Mouse (Mus musculus): ENCODE measurements around the gene Acsl5. TPM values are rescaled to one million over a fixed set of nuclear protein-coding genes. Genes with fewer than 3 reads are reported as not detected.
A peak's percentile ranks its signal among the peaks of the same experiment; 100 is the strongest.

The Acsl5 gene
- 9.9 and 10.3 TPM in 2 replicates for polyA plus RNA-seq (2015; fragmentation: Nextera tagmentation; extraction: Ambion mirVana)

GRCm38 (mm10) chr19:55251383-55252124 is at the start of gene Acsl5:
Acsl5 (plus strand) TSS chr19:55251938.
- Histone ChIP-seq H3K36me3 (no peaks in the 10 kb centered on the region), H3K4me2 (replicated peaks) (no peak within 1 kb of the TSS), H3K9me3 (no peaks in the 10 kb centered on the region), H3K27ac (replicated peaks) (no peak within 1 kb of the TSS), H3K27me3 (no peaks in the 10 kb centered on the region), H3K4me1 (peaks cover 17% of the 10 kb centered on the region), H3K9ac (replicated peaks) (no peak within 1 kb of the TSS), H3K4me3 (no peak within 1 kb of the TSS)
- 96% methylated on average over 9 of the region's 9 CpGs for WGBS
- no peak for ATAC-seq (replicated peaks)

- WGBS = 38% methylated on average over 8 of the region's 8 CpGs
- H3K9me3 ChIP-seq = no peaks in the 10 kb centered on the region
- no peak overlapping the region for H3K4me3 ChIP-seq
- no peaks in the 10 kb centered on the region for H3K4me1 ChIP-seq
- peak; percentile 61 for ATAC-seq (replicated peaks)
- no peak overlapping the region for H3K9ac ChIP-seq (replicated peaks)
- H3K36me3 ChIP-seq = no peaks in the 10 kb centered on the region
- H3K27ac ChIP-seq (replicated peaks) = no peak overlapping the region
- no peaks in the 10 kb centered on the region for H3K27me3 ChIP-seq
- no peak overlapping the region for H3K4me2 ChIP-seq (replicated peaks)
Observed at GRCm38 (mm10) chr19:55206482-55207138, 45.1 kb upstream of the Acsl5 start.

- 54% methylated on average over 6 of the region's 6 CpGs for WGBS
- no peak; the same call in 1 of the 2 replicates for ATAC-seq (replicated peaks)
- Histone ChIP-seq H3K27me3 (no peaks in the 10 kb centered on the region), H3K9me3 (no peaks in the 10 kb centered on the region), H3K4me1 (no peaks in the 10 kb centered on the region), H3K4me2 (replicated peaks) (no peak overlapping the region), H3K27ac (replicated peaks) (no peak overlapping the region), H3K36me3 (no peaks in the 10 kb centered on the region), H3K4me3 (no peak overlapping the region), H3K9ac (replicated peaks) (no peak overlapping the region)
Observed at GRCm38 (mm10) chr19:55207205-55207604, 44.5 kb upstream of the Acsl5 start.

- no peak overlapping the region for H3K4me3 ChIP-seq
- ATAC-seq (replicated peaks) = no peak
- 68% methylated on average over 25 of the region's 25 CpGs for WGBS
Observed at GRCm38 (mm10) chr19:55207746-55208538, 43.8 kb upstream of the Acsl5 start.

GRCm38 (mm10) chr19:55208654-55209053 is 43.1 kb upstream of the Acsl5 start:
- H3K4me1 ChIP-seq = no peaks in the 10 kb centered on the region
- H3K4me2 ChIP-seq (replicated peaks) = no peak overlapping the region
- H3K27ac ChIP-seq (replicated peaks) = no peak overlapping the region
- H3K9me3 ChIP-seq = no peaks in the 10 kb centered on the region
- H3K4me3 ChIP-seq = no peak overlapping the region
- no peak for ATAC-seq (replicated peaks)
- H3K36me3 ChIP-seq = no peaks in the 10 kb centered on the region
- H3K27me3 ChIP-seq = no peaks in the 10 kb centered on the region
- H3K9ac ChIP-seq (replicated peaks) = no peak overlapping the region
- 72% methylated on average over 4 of the region's 4 CpGs for WGBS

More at GRCm38 (mm10) chr19:55207746-55208538, 43.8 kb upstream of the Acsl5 start:
- Histone ChIP-seq H3K4me2 (replicated peaks) (no peak overlapping the region), H3K27ac (replicated peaks) (no peak overlapping the region), H3K36me3 (no peaks in the 10 kb centered on the region), H3K9ac (replicated peaks) (no peak overlapping the region), H3K4me1 (no peaks in the 10 kb centered on the region), H3K27me3 (no peaks in the 10 kb centered on the region), H3K9me3 (no peaks in the 10 kb centered on the region)

- no peaks in the 10 kb centered on the region for H3K27me3 ChIP-seq
- H3K9ac ChIP-seq (replicated peaks) = no peak overlapping the region
- no peak overlapping the region for H3K4me3 ChIP-seq
- H3K4me1 ChIP-seq = no peaks in the 10 kb centered on the region
- no peak overlapping the region for H3K27ac ChIP-seq (replicated peaks)
- no peak for ATAC-seq (replicated peaks)
- H3K9me3 ChIP-seq = no peaks in the 10 kb centered on the region
- 86% methylated on average over 3 of the region's 3 CpGs for WGBS
- H3K36me3 ChIP-seq = no peaks in the 10 kb centered on the region
- no peak overlapping the region for H3K4me2 ChIP-seq (replicated peaks)
Observed at GRCm38 (mm10) chr19:55209084-55209483, 42.7 kb upstream of the Acsl5 start.

- H3K4me1 ChIP-seq = no peaks in the 10 kb centered on the region
- H3K9me3 ChIP-seq = no peaks in the 10 kb centered on the region
- no peaks in the 10 kb centered on the region for H3K27me3 ChIP-seq
- no peak for ATAC-seq (replicated peaks)
- H3K27ac ChIP-seq (replicated peaks) = no peak overlapping the region
- H3K9ac ChIP-seq (replicated peaks) = no peak overlapping the region
- no peak overlapping the region for H3K4me2 ChIP-seq (replicated peaks)
- no peaks in the 10 kb centered on the region for H3K36me3 ChIP-seq
- no peak overlapping the region for H3K4me3 ChIP-seq
- 97% methylated on average over 1 of the region's 1 CpGs for WGBS
Observed at GRCm38 (mm10) chr19:55211698-55212097, 40.0 kb upstream of the Acsl5 start.

- 86% methylated on average over 12 of the region's 12 CpGs for WGBS
- Histone ChIP-seq H3K27me3 (no peaks in the 10 kb centered on the region), H3K4me2 (replicated peaks) (no peak overlapping the region), H3K9me3 (no peaks in the 10 kb centered on the region), H3K4me1 (no peaks in the 10 kb centered on the region), H3K9ac (replicated peaks) (no peak overlapping the region), H3K36me3 (no peaks in the 10 kb centered on the region), H3K27ac (replicated peaks) (no peak overlapping the region), H3K4me3 (no peak overlapping the region)
- no peak for ATAC-seq (replicated peaks)
Observed at GRCm38 (mm10) chr19:55213617-55214340, 38.0 kb upstream of the Acsl5 start.

GRCm38 (mm10) chr19:55216876-55217275 is 34.9 kb upstream of the Acsl5 start:
- Histone ChIP-seq H3K4me2 (replicated peaks) (no peak overlapping the region), H3K9me3 (no peaks in the 10 kb centered on the region), H3K36me3 (no peaks in the 10 kb centered on the region), H3K27me3 (no peaks in the 10 kb centered on the region), H3K4me3 (no peak overlapping the region), H3K9ac (replicated peaks) (no peak overlapping the region), H3K4me1 (no peaks in the 10 kb centered on the region), H3K27ac (replicated peaks) (no peak overlapping the region)
- ATAC-seq (replicated peaks) = no peak
- 87% methylated on average over 4 of the region's 4 CpGs for WGBS

- no peak for ATAC-seq (replicated peaks)
- no peaks in the 10 kb centered on the region for H3K36me3 ChIP-seq
- no peaks in the 10 kb centered on the region for H3K9me3 ChIP-seq
- no peak overlapping the region for H3K27ac ChIP-seq (replicated peaks)
- H3K9ac ChIP-seq (replicated peaks) = no peak overlapping the region
- WGBS = 86% methylated on average over 9 of the region's 9 CpGs
- H3K4me3 ChIP-seq = no peak overlapping the region
- no peaks in the 10 kb centered on the region for H3K27me3 ChIP-seq
- no peaks in the 10 kb centered on the region for H3K4me1 ChIP-seq
- H3K4me2 ChIP-seq (replicated peaks) = no peak overlapping the region
Observed at GRCm38 (mm10) chr19:55217365-55217764, 34.4 kb upstream of the Acsl5 start.

GRCm38 (mm10) chr19:55218192-55218739 is 33.5 kb upstream of the Acsl5 start:
- Histone ChIP-seq H3K9ac (replicated peaks) (peak overlapping the region; percentile 37), H3K9me3 (no peaks in the 10 kb centered on the region), H3K36me3 (no peaks in the 10 kb centered on the region), H3K27me3 (no peaks in the 10 kb centered on the region), H3K4me2 (replicated peaks) (peak overlapping the region; percentile 51), H3K4me3 (peak overlapping the region; percentile 40), H3K4me1 (no peaks in the 10 kb centered on the region), H3K27ac (replicated peaks) (no peak overlapping the region)
- ATAC-seq (replicated peaks) = peak; percentile 90
- 3% methylated on average over 20 of the region's 20 CpGs for WGBS
